Mouse (Mus musculus): ENCODE data around the gene Gchfr. TPM values are rescaled to one million over a fixed set of nuclear protein-coding genes. Genes with fewer than 3 reads are reported as not detected.

The Gchfr gene
- polyA plus RNA-seq, 1 experiment from 2014 or later, result 124 TPM

- no peaks in the 10 kb centered on the region for H3K9me3 ChIP-seq (ENCODE audit: control insufficient read depth)
- H3K27ac ChIP-seq (ENCODE audit: low read depth, low read length), result peak overlapping the region; percentile 36; the same call in 1 of the 2 replicates
- no peaks in the 10 kb centered on the region for H3K36me3 ChIP-seq (ENCODE audit: control insufficient read depth, insufficient read depth)
- H3K27me3 ChIP-seq (replicated peaks; ENCODE audit: control insufficient read depth, insufficient read depth, low read length), result no peaks in the 10 kb centered on the region
- ATAC-seq, result no peak
- no peak overlapping the region for H3K4me3 ChIP-seq (ENCODE audit: low read depth, low read length)
- H3K4me2 ChIP-seq (replicated peaks; ENCODE audit: low read depth), result peak overlapping the region; percentile 52; the same call in 1 of the 2 replicates
- H3K4me1 ChIP-seq (replicated peaks; ENCODE audit: control insufficient read depth, insufficient read depth, low read length), result no peaks in the 10 kb centered on the region
- no peak for TF ChIP-seq CTCF (IDR thresholded peaks at IDR 0.05; ENCODE audit: low read depth)
- H3K9ac ChIP-seq (ENCODE audit: low read depth, low read length), result no peak overlapping the region
- WGBS, result 80% methylated on average over 7 of the region's 7 CpGs
These were observed 4.9 kb downstream of the Gchfr start for GRCm38 (mm10) chr2:119172446-119172845.

- ATAC-seq, result peak; percentile 56
- Histone ChIP-seq H3K36me3 (ENCODE audit: control insufficient read depth, insufficient read depth) (no peaks in the 10 kb centered on the region), H3K9me3 (ENCODE audit: control insufficient read depth) (no peaks in the 10 kb centered on the region), H3K4me1 (replicated peaks; ENCODE audit: control insufficient read depth, insufficient read depth, low read length) (no peaks in the 10 kb centered on the region), H3K27ac (ENCODE audit: low read depth, low read length) (peak overlapping the region; percentile 36), H3K27me3 (replicated peaks; ENCODE audit: control insufficient read depth, insufficient read depth, low read length) (no peaks in the 10 kb centered on the region), H3K9ac (ENCODE audit: low read depth, low read length) (no peak overlapping the region), H3K4me3 (ENCODE audit: low read depth, low read length) (0 out of 2 replicates have a peak overlapping the region, but pooled peaks have one; percentile 0), H3K4me2 (replicated peaks; ENCODE audit: low read depth) (peak overlapping the region; percentile 52)
- TF ChIP-seq CTCF (IDR thresholded peaks at IDR 0.05; ENCODE audit: low read depth), result no peak
- 8% methylated on average over 12 of the region's 13 CpGs for WGBS
These were observed 5.4 kb downstream of the Gchfr start for GRCm38 (mm10) chr2:119172862-119173576.

GRCm38 (mm10) chr2:119173991-119174651 lies 6.5 kb downstream of the Gchfr start, which contains the start of gene Gm14137:
Gene Gm14137 (plus strand): TSS chr2:119174509.
- ATAC-seq, result 0 out of 2 replicates have a peak, but pooled peaks have one; percentile 17
- no peak within 1 kb of the TSS for H3K27ac ChIP-seq (ENCODE audit: low read depth, low read length)
- H3K4me2 ChIP-seq (replicated peaks; ENCODE audit: low read depth), result peak within 1 kb of the TSS; percentile 52
- 59% methylated on average over 8 of the region's 8 CpGs for WGBS
- peaks cover under 1% of the 10 kb centered on the region; the same call in 1 of the 2 replicates for H3K36me3 ChIP-seq (ENCODE audit: control insufficient read depth, insufficient read depth)
- no peaks in the 10 kb centered on the region for H3K27me3 ChIP-seq (replicated peaks; ENCODE audit: control insufficient read depth, insufficient read depth, low read length)
- no peak for TF ChIP-seq CTCF (IDR thresholded peaks at IDR 0.05; ENCODE audit: low read depth)
- no peaks in the 10 kb centered on the region for H3K4me1 ChIP-seq (replicated peaks; ENCODE audit: control insufficient read depth, insufficient read depth, low read length)
- no peaks in the 10 kb centered on the region for H3K9me3 ChIP-seq (ENCODE audit: control insufficient read depth)
- no peak within 1 kb of the TSS for H3K4me3 ChIP-seq (ENCODE audit: low read depth, low read length)
- H3K9ac ChIP-seq (ENCODE audit: low read depth, low read length), result no peak within 1 kb of the TSS

- no peak for TF ChIP-seq CTCF (IDR thresholded peaks at IDR 0.05; ENCODE audit: low read depth)
- ATAC-seq, result no peak
- Histone ChIP-seq H3K36me3 (ENCODE audit: control insufficient read depth, insufficient read depth) (peaks cover 8% of the 10 kb centered on the region; the same call in 1 of the 2 replicates), H3K4me2 (replicated peaks; ENCODE audit: low read depth) (no peak overlapping the region), H3K27me3 (replicated peaks; ENCODE audit: control insufficient read depth, insufficient read depth, low read length) (no peaks in the 10 kb centered on the region), H3K27ac (ENCODE audit: low read depth, low read length) (no peak overlapping the region), H3K9ac (ENCODE audit: low read depth, low read length) (no peak overlapping the region), H3K4me1 (replicated peaks; ENCODE audit: control insufficient read depth, insufficient read depth, low read length) (no peaks in the 10 kb centered on the region), H3K4me3 (ENCODE audit: low read depth, low read length) (no peak overlapping the region), H3K9me3 (ENCODE audit: control insufficient read depth) (no peaks in the 10 kb centered on the region)
- 77% methylated on average over 14 of the region's 14 CpGs for WGBS
These were observed 7.3 kb downstream of the Gchfr start for GRCm38 (mm10) chr2:119174866-119175265.

- TF ChIP-seq CTCF (IDR thresholded peaks at IDR 0.05; ENCODE audit: low read depth), result no peak
- WGBS, result 53% methylated on average over 6 of the region's 6 CpGs
- no peaks in the 10 kb centered on the region for H3K4me1 ChIP-seq (replicated peaks; ENCODE audit: control insufficient read depth, insufficient read depth, low read length)
- H3K4me3 ChIP-seq (ENCODE audit: low read depth, low read length), result no peak overlapping the region
- H3K9ac ChIP-seq (ENCODE audit: low read depth, low read length), result no peak overlapping the region
- H3K27me3 ChIP-seq (replicated peaks; ENCODE audit: control insufficient read depth, insufficient read depth, low read length), result no peaks in the 10 kb centered on the region
- H3K27ac ChIP-seq (ENCODE audit: low read depth, low read length), result no peak overlapping the region
- no peak for ATAC-seq
- H3K4me2 ChIP-seq (replicated peaks; ENCODE audit: low read depth), result no peak overlapping the region
- H3K36me3 ChIP-seq (ENCODE audit: control insufficient read depth, insufficient read depth), result peaks cover 14% of the 10 kb centered on the region; the same call in 1 of the 2 replicates
- no peaks in the 10 kb centered on the region for H3K9me3 ChIP-seq (ENCODE audit: control insufficient read depth)
These were observed 8.0 kb downstream of the Gchfr start for GRCm38 (mm10) chr2:119175614-119176013.

- no peak overlapping the region for H3K4me3 ChIP-seq (ENCODE audit: low read depth, low read length)
- no peak overlapping the region for H3K9ac ChIP-seq (ENCODE audit: low read depth, low read length)
- 0 out of 2 replicates have a peak overlapping the region, but pooled peaks have one; percentile 54 for H3K27ac ChIP-seq (ENCODE audit: low read depth, low read length)
- no peak overlapping the region for H3K4me2 ChIP-seq (replicated peaks; ENCODE audit: low read depth)
- H3K36me3 ChIP-seq (ENCODE audit: control insufficient read depth, insufficient read depth), result peaks cover 17% of the 10 kb centered on the region; the same call in 1 of the 2 replicates
- 30% methylated on average over 3 of the region's 3 CpGs for WGBS
- peak; percentile 50 for ATAC-seq
- H3K4me1 ChIP-seq (replicated peaks; ENCODE audit: control insufficient read depth, insufficient read depth, low read length), result no peaks in the 10 kb centered on the region
- H3K9me3 ChIP-seq (ENCODE audit: control insufficient read depth), result no peaks in the 10 kb centered on the region
- TF ChIP-seq CTCF (IDR thresholded peaks at IDR 0.05; ENCODE audit: low read depth), result peak; percentile 54
- H3K27me3 ChIP-seq (replicated peaks; ENCODE audit: control insufficient read depth, insufficient read depth, low read length), result no peaks in the 10 kb centered on the region
These were observed 9.2 kb downstream of the Gchfr start for GRCm38 (mm10) chr2:119176761-119177160.
